Mouse (Mus musculus): ENCODE measurements around the gene Cacng5. TPM values are rescaled to one million over a fixed set of nuclear protein-coding genes. Genes with fewer than 3 reads are reported as not detected.

Cacng5 gene
- 0.03 and 0.04 TPM in 2 replicates for polyA plus RNA-seq (2012; rRNA removed)
- 0.29 TPM in 1 of 2 replicates, not detected in the other for polyA plus RNA-seq (2014; fragmentation: Nextera tagmentation; extraction: Ambion mirVana)

GRCm38 (mm10) chr11:107914634-107915226, at the start of gene Cacng5:
Cacng5 (minus strand) TSS chr11:107915055.
- no peak within 1 kb of the TSS for H3K9ac ChIP-seq (replicated peaks)
- H3K4me2 ChIP-seq (ENCODE audit: low read depth) = no peak within 1 kb of the TSS
- peaks cover 2% of the 10 kb centered on the region; the same call in 1 of the 2 replicates for H3K27me3 ChIP-seq (ENCODE audit: control insufficient read depth, insufficient read depth, low read length)
- DNase-seq (ENCODE audit: low read depth in 3 of 3, low spot score in 3 of 3) = no peak
- no peak within 1 kb of the TSS for H3K4me3 ChIP-seq (ENCODE audit: insufficient read depth in 1 of 2, low read depth in 2 of 2, low read length in 2 of 2)
- H3K36me3 ChIP-seq (replicated peaks; ENCODE audit: control insufficient read depth, insufficient read depth, low read depth) = no peaks in the 10 kb centered on the region
- no peaks in the 10 kb centered on the region for H3K4me1 ChIP-seq (replicated peaks; ENCODE audit: control insufficient read depth in 2 of 2, insufficient read depth in 2 of 2, low read length in 1 of 2)
- no peak within 1 kb of the TSS for H3K27ac ChIP-seq
- no peak for TF ChIP-seq CTCF (IDR thresholded peaks at IDR 0.05; ENCODE audit: low read depth)
- TF ChIP-seq EP300 (IDR thresholded peaks at IDR 0.05; ENCODE audit: low read depth) = no peak
- H3K9me3 ChIP-seq (ENCODE audit: control insufficient read depth, low read length) = no peaks in the 10 kb centered on the region
- no peak for ATAC-seq (ENCODE audit: insufficient read depth)
- 7% methylated on average over 36 of the region's 36 CpGs for WGBS (ENCODE audit: insufficient replicate concordance)

DNA sequence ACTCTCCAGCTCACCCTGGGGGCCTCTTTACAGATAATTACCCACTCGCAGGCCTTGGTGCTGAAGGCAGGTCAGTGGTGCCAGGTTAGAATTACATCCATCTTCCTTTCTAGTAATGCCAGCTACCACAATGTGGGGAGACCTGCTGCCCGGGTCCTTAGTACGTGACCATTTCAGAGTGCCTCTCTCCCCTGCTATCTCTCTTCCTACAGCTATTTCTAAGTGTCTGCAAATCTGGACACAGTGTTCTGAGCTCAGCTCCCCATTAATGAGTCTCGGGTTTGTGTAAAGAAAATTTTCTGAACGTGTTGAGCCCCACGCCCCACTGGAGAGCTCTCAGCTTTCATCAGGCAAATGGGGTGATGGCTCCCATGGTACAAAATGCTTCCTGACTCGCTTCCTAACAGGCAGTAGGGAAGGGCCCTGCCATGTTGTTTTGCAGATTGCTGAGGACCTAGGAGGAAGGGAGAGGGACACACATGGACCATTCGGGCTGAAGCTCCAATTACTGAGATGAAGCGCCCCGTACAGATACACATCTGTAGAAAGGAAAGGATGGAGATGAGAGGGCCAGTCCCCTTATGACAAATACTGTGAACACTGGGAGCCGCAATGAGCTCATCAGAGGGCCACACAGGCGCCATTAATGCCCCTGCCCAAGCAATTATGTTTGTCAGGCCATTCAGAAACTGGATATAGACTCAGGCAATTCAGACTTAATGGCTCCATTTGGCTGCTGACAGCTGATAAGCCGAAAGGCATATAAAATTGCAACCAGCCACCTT, 42.9 kb upstream of the Cacng5 start:
- ATAC-seq (ENCODE audit: insufficient read depth) = no peak
- no peak overlapping the region for H3K27ac ChIP-seq

GRCm38 (mm10) chr11:107955191-107956062, 40.6 kb upstream of the Cacng5 start:
- Histone ChIP-seq H3K9me3 (ENCODE audit: control insufficient read depth, low read length) (no peaks in the 10 kb centered on the region; the same call in 1 of the 2 replicates), H3K27me3 (ENCODE audit: control insufficient read depth, insufficient read depth, low read length) (no peaks in the 10 kb centered on the region), H3K4me2 (ENCODE audit: low read depth) (no peak overlapping the region), H3K36me3 (replicated peaks; ENCODE audit: control insufficient read depth, insufficient read depth, low read depth) (no peaks in the 10 kb centered on the region), H3K9ac (replicated peaks) (no peak overlapping the region), H3K27ac (no peak overlapping the region), H3K4me1 (replicated peaks; ENCODE audit: control insufficient read depth in 2 of 2, insufficient read depth in 2 of 2, low read length in 1 of 2) (no peaks in the 10 kb centered on the region), H3K4me3 (ENCODE audit: insufficient read depth in 1 of 2, low read depth in 2 of 2, low read length in 2 of 2) (no peak overlapping the region)
- no peak for ATAC-seq (ENCODE audit: insufficient read depth)
- no peak for DNase-seq (ENCODE audit: low read depth in 3 of 3, low spot score in 3 of 3)
- TF ChIP-seq CTCF (IDR thresholded peaks at IDR 0.05; ENCODE audit: low read depth) (no peak), EP300 (IDR thresholded peaks at IDR 0.05; ENCODE audit: low read depth) (no peak)
- WGBS (ENCODE audit: insufficient replicate concordance) = 71% methylated on average over 10 of the region's 10 CpGs

More for the DNA sequence above, 42.9 kb upstream of the Cacng5 start:
- H3K27me3 ChIP-seq (ENCODE audit: control insufficient read depth, insufficient read depth, low read length) = no peaks in the 10 kb centered on the region
- H3K9me3 ChIP-seq (ENCODE audit: control insufficient read depth, low read length) = no peaks in the 10 kb centered on the region; the same call in 1 of the 2 replicates
- H3K4me2 ChIP-seq (ENCODE audit: low read depth) = no peak overlapping the region
- WGBS (ENCODE audit: insufficient replicate concordance) = 70% methylated on average over 13 of the region's 13 CpGs
- no peaks in the 10 kb centered on the region for H3K36me3 ChIP-seq (replicated peaks; ENCODE audit: control insufficient read depth, insufficient read depth, low read depth)
- H3K4me3 ChIP-seq (ENCODE audit: insufficient read depth in 1 of 2, low read depth in 2 of 2, low read length in 2 of 2) = no peak overlapping the region
- H3K9ac ChIP-seq (replicated peaks) = no peak overlapping the region
- H3K4me1 ChIP-seq (replicated peaks; ENCODE audit: control insufficient read depth in 2 of 2, insufficient read depth in 2 of 2, low read length in 1 of 2) = no peaks in the 10 kb centered on the region
- TF ChIP-seq EP300 (IDR thresholded peaks at IDR 0.05; ENCODE audit: low read depth) = no peak
- TF ChIP-seq CTCF (IDR thresholded peaks at IDR 0.05; ENCODE audit: low read depth) = no peak
- DNase-seq (ENCODE audit: low read depth in 3 of 3, low spot score in 3 of 3) = no peak

DNA sequence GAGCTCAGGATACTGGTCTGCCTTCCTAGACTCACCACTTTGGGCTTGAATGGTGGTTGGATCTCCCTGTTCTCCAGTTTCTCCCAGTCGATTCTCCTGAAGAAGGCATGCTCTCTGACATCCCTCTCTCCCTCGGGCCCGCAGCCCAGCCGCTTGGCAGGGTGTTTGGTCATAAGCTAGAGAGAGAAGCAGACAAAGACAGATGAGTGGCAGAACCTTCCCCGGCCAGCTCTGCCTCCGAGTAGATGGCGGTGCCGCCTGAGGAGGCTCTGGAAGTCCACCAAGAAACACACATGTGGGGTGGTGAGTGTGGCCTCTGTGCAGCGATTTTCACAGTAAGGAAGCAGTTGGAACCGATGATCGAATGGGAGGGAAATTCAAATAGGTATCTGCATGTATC, 36.6 kb upstream of the Cacng5 start:
- Histone ChIP-seq H3K36me3 (replicated peaks; ENCODE audit: control insufficient read depth, insufficient read depth, low read depth) (no peaks in the 10 kb centered on the region), H3K9me3 (ENCODE audit: control insufficient read depth, low read length) (no peaks in the 10 kb centered on the region), H3K4me1 (replicated peaks; ENCODE audit: control insufficient read depth in 2 of 2, insufficient read depth in 2 of 2, low read length in 1 of 2) (no peaks in the 10 kb centered on the region), H3K4me3 (ENCODE audit: insufficient read depth in 1 of 2, low read depth in 2 of 2, low read length in 2 of 2) (no peak overlapping the region), H3K9ac (replicated peaks) (no peak overlapping the region), H3K27me3 (ENCODE audit: control insufficient read depth, insufficient read depth, low read length) (no peaks in the 10 kb centered on the region), H3K27ac (no peak overlapping the region), H3K4me2 (ENCODE audit: low read depth) (no peak overlapping the region)
- WGBS (ENCODE audit: insufficient replicate concordance) = 67% methylated on average over 11 of the region's 11 CpGs
- ATAC-seq (ENCODE audit: insufficient read depth) (no peak), DNase-seq (ENCODE audit: low read depth in 3 of 3, low spot score in 3 of 3) (no peak)
- TF ChIP-seq CTCF (IDR thresholded peaks at IDR 0.05; ENCODE audit: low read depth) (no peak), EP300 (IDR thresholded peaks at IDR 0.05; ENCODE audit: low read depth) (no peak)

Measured in liver, embryonic 14.5 days (tissue).